Mouse (Mus musculus): Measurements from ENCODE around the gene Cadps2. TPM values are rescaled to one million over a fixed set of nuclear protein-coding genes. Genes with fewer than 3 reads are reported as not detected.

The Cadps2 gene
- total RNA-seq, 2 experiments from 2014 or later: 82.4 to 91.4 TPM

DNA sequence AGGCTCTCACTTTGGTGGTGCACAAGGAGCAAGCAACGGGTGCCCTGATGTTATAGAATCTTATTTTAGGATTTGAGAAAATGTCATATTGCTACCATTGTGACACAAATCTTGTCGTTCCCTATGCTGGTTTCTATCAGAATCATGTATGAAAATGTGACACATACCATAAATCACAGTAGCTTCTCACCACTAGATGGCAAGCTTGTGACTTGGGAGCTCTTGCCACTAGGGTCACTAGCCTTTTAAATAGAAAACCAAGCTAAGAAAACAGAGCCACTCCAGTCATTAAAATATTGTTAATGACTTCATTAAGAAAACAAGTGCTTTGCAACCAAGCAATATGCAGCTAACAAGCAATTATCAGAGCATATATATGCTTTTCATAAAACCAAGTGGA, 81.0 kb downstream of the Cadps2 start:
- TF ChIP-seq CTCF (IDR thresholded peaks at IDR 0.05): peak; percentile 52
- no peak overlapping the region for H3K4me3 ChIP-seq
- H3K27ac ChIP-seq: no peak overlapping the region
- DNase-seq (ENCODE audit: extremely low spot score in 1 of 2, low spot score in 2 of 2): no peak
- intact Hi-C loops (cut with DNase I): loop anchor here (5.0 kb wide), 1 partner anchor 594 kb away; no protein-coding TSS in a partner anchor

DNA sequence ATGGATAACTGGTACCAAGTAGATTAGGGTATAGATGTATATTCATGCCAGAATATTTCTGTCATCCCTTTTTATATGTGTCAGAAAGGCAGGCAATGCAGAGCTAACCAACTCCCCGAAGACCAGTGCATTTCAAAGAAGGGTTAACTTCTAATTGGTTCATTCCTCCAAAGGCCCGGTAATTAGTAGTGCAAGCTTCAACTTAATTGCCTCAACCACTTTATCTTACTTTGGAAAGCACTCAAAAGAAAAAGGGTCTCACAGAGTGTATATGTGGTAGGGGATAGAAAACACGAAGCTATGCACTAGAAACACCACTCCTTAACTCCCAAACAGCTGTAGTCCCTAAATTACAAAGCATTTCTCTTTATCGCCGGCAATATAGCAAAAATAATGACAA, 90.4 kb downstream of the Cadps2 start:
- Histone ChIP-seq H3K27ac (no peak overlapping the region), H3K4me3 (no peak overlapping the region)
- no peak for DNase-seq (ENCODE audit: extremely low spot score in 1 of 2, low spot score in 2 of 2)
- no peak for TF ChIP-seq CTCF (IDR thresholded peaks at IDR 0.05)
- intact Hi-C loops (cut with DNase I): no loop called here

DNA sequence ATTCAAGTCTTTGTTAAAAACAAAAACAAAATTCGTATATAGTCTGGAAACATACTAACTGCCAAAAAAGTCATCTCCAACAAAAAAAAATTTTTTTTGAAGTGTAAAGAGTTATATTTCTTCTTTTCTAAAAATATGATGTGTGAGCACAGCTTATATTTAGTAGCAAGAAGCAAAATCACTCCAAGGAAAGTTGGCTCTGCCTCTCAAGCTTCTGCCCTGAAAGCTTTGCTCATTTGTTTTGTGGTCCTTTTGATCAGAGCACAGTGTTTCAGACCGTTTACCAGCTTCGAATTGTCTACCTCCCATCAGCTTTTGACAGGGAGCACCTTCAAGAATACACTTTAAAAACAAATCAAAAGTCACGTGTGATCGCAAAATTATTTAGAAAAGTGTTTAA, 99.2 kb downstream of the Cadps2 start:
- intact Hi-C loops (cut with DNase I): no loop called here
- no peak for TF ChIP-seq CTCF (IDR thresholded peaks at IDR 0.05)
- no peak for DNase-seq (ENCODE audit: extremely low spot score in 1 of 2, low spot score in 2 of 2)
- no peak overlapping the region for H3K4me3 ChIP-seq
- H3K27ac ChIP-seq: no peak overlapping the region

DNA sequence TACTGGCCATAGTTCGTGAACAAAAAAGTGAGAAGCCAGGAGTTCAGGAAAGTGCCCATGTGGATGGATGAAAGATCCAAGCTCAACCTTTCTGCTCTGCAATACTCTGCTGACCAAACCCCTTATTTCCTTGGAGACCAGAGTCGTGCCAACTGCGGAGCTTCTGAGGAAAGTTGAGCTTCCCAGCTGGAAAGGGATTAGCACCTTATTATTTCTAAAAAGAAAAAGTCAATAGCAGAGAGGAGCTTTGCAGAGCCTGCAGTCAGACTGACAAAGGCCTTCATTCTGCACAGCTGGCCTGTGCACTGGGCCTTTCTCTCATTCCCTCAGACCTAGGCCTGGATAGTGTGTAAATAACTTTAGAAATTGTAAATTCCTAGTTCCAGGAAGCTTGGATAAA, 106.5 kb downstream of the Cadps2 start:
- no peak overlapping the region for H3K27ac ChIP-seq
- DNase-seq (ENCODE audit: extremely low spot score in 1 of 2, low spot score in 2 of 2): no peak
- no peak overlapping the region for H3K4me3 ChIP-seq
- TF ChIP-seq CTCF (IDR thresholded peaks at IDR 0.05): no peak
- intact Hi-C loops (cut with DNase I): no loop called here

GRCm38 (mm10) chr6:23728620-23729019, 110.6 kb downstream of the Cadps2 start:
- peak in 1 of 2 experiments; percentile 15 for DNase-seq (ENCODE audit: extremely low spot score in 1 of 2, low spot score in 2 of 2)
- no peak for TF ChIP-seq CTCF (IDR thresholded peaks at IDR 0.05)
- intact Hi-C loops (cut with DNase I): no loop called here

DNA sequence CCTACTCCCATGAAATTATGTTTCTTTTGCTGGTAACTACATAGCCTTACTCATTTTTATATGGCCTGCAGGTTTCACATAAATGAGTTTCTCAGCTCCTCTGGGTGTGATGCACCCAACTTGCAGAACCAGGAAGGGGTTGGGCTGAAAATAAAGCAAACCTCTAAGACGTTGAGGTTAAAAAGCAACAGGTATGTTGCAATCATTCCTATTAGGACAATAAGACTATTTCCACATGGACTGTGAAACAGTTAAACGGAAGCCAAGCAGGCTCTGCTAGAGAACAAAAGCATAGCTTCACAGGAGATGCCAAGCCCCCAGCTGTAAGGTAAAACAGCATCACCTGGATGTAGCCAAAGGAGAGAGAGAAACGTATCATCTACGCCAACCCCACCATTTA, 115.5 kb downstream of the Cadps2 start:
- DNase-seq (ENCODE audit: extremely low spot score in 1 of 2, low spot score in 2 of 2): no peak
- intact Hi-C loops (cut with DNase I): no loop called here
- TF ChIP-seq CTCF (IDR thresholded peaks at IDR 0.05): no peak

More at GRCm38 (mm10) chr6:23728620-23729019, 110.6 kb downstream of the Cadps2 start:
- H3K27ac ChIP-seq: no peak overlapping the region
- no peak overlapping the region for H3K4me3 ChIP-seq

DNA sequence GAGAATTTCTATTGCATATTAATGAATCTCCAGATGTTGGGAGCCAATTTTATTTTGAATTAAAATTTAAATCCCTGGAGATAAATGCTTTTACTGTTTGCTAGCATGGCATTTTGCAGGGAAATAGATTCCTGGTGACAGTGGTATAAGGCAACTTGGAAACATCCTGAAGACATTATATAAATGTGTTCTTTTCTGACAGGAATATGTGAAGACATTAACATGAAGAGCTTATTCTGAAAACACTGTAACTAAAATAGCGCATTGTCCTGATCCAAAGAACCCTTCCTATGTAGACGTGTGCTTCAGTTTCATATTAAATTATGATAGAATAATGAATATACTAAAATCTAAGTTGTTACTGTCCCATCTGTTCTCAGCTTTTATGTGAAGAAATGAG, 118.8 kb downstream of the Cadps2 start:
- no peak for TF ChIP-seq CTCF (IDR thresholded peaks at IDR 0.05)
- DNase-seq (ENCODE audit: extremely low spot score in 1 of 2, low spot score in 2 of 2): no peak
- Histone ChIP-seq H3K27ac (no peak overlapping the region), H3K4me3 (no peak overlapping the region)
- intact Hi-C loops (cut with DNase I): no loop called here

More for the DNA sequence above, 115.5 kb downstream of the Cadps2 start:
- no peak overlapping the region for H3K27ac ChIP-seq
- no peak overlapping the region for H3K4me3 ChIP-seq

- TF ChIP-seq CTCF (IDR thresholded peaks at IDR 0.05): no peak
- intact Hi-C loops (cut with DNase I): loop anchor here (10.0 kb wide), 1 partner anchor 213 kb away; no protein-coding TSS in a partner anchor
- H3K27ac ChIP-seq: no peak overlapping the region
These were observed 131.7 kb downstream of the Cadps2 start for GRCm38 (mm10) chr6:23707506-23707905.

DNA sequence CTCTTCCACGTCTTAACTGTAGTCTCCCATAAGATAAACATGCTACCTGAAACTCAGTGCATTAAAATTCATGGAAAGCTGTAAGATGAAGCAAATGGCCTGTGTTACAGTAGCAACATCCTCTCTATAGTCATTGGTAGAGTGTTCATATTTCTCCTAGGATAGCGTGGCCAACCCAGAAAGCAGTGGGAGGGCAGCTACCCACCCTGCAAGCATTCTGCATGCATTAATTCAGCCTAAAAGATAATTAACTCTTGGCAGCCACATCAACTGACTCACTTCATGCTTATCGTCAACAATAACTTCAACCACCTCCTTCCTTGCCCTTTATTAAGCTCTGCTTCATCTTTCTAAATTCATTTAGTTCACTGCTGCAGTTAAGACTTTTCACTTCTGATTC, 138.3 kb downstream of the Cadps2 start:
- Histone ChIP-seq H3K4me3 (no peak overlapping the region), H3K27ac (no peak overlapping the region)
- DNase-seq (ENCODE audit: extremely low spot score in 1 of 2, low spot score in 2 of 2): no peak
- intact Hi-C loops (cut with DNase I): loop anchor here (10.0 kb wide), 1 partner anchor 206 kb away; no protein-coding TSS in a partner anchor
- TF ChIP-seq CTCF (IDR thresholded peaks at IDR 0.05): no peak

More at GRCm38 (mm10) chr6:23707506-23707905, 131.7 kb downstream of the Cadps2 start:
- DNase-seq (ENCODE audit: extremely low spot score in 1 of 2, low spot score in 2 of 2): peak in 1 of 2 experiments; percentile 29
- H3K4me3 ChIP-seq: no peak overlapping the region

- no peak overlapping the region for H3K4me3 ChIP-seq
- TF ChIP-seq CTCF (IDR thresholded peaks at IDR 0.05): no peak
- intact Hi-C loops (cut with DNase I): no loop called here
- no peak overlapping the region for H3K27ac ChIP-seq
- DNase-seq (ENCODE audit: extremely low spot score in 1 of 2, low spot score in 2 of 2): no peak
These were observed 161.0 kb downstream of the Cadps2 start for GRCm38 (mm10) chr6:23678172-23678571.

DNA sequence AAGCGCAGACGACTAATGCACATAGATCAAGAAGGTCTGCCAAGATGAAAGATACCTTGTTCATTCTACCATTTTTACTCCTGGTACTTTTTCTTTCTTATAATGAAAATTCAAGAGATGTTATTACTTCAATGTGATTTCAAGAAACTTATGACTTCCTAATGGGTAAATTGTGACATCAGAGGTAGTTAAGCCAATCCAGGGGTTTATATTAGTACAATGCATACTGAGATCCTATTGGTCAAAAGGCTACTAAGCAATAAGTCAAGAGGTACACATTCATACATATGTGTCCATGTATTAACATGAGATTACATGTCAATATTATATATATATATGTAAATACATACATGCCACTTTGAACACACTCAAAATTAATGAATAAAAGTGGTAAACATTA, 184.2 kb downstream of the Cadps2 start, which contains the start of gene Rnf148:
TSS of gene Rnf148 (minus strand) at position 101 of the 400 bp plus-strand sequence.
- H3K4me3 ChIP-seq: no peak within 1 kb of the TSS
- no peak within 1 kb of the TSS for H3K27ac ChIP-seq
- DNase-seq (ENCODE audit: extremely low spot score in 1 of 2, low spot score in 2 of 2): no peak
- intact Hi-C loops (cut with DNase I): no loop called here
- TF ChIP-seq CTCF (IDR thresholded peaks at IDR 0.05): no peak

DNA sequence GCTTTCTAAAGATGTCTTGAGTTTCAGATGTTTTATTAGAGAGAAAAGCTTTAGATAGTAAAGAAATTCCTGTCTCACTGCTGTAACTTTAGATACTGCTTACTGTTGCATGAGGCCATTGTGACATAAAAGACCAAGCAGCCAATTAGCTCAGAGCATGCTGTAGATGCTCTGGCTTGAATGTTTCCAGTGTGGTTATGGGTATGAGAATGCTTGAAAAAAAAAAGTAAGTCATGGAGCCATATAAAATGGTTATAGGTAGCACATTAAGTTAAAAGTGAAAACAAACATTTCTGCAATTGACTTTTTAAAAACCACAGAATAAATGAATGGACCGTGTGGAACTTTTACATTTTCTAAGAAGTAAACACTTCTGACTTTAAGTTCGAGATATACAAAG, 189.0 kb downstream of the Cadps2 start, which contains the start of gene Rnf133:
TSS of gene Rnf133 (minus strand) at position 101 of the 400 bp plus-strand sequence.
- intact Hi-C loops (cut with DNase I): no loop called here
- Histone ChIP-seq H3K4me3 (no peak within 1 kb of the TSS), H3K27ac (no peak within 1 kb of the TSS)
- no peak for TF ChIP-seq CTCF (IDR thresholded peaks at IDR 0.05)
- no peak for DNase-seq (ENCODE audit: extremely low spot score in 1 of 2, low spot score in 2 of 2)

GRCm38 (mm10) chr6:23648732-23649131, 190.5 kb downstream of the Cadps2 start:
- H3K27ac ChIP-seq: no peak overlapping the region
- no peak overlapping the region for H3K4me3 ChIP-seq
- intact Hi-C loops (cut with DNase I): no loop called here
- no peak for DNase-seq (ENCODE audit: extremely low spot score in 1 of 2, low spot score in 2 of 2)
- TF ChIP-seq CTCF (IDR thresholded peaks at IDR 0.05): no peak

All from left cerebral cortex, adult 2 months (tissue).